In the genomic region with DNA sequence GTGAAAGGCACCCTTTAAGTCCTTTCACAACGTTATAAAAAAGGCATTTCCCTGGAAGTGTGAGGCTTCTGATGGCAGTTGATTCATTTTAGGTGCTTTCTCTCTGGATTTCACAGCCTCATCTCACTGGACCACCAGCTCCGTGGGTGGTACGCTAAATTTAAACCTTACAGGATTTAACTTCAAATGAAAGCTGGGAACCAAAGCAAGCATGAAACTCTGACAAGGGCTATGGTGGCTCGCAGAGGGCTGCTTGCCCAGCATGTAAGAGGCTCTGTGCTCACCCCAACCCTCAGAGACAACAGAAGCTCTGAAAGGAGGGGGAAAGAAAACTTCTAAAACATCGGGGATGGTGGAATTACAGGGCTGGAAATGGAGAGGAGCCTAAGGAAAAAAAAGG, we compare ENCODE assay signal across 26 mouse cellular contexts. TPM values are rescaled to one million over a fixed set of nuclear protein-coding genes. Genes with fewer than 3 reads are reported as not detected.
DNase-seq lines count a peak whose midpoint lies in the region; ATAC-seq lines count a peak whose summit lies in the region.
"Had no signal": no experiment of that assay in that cellular context is flagged by ENCODE, and none has a peak within 500 bp of the region (broad histone marks: within the 10 kb centered on the region; RNA-seq: fewer than 3 reads in every experiment).

No protein-coding gene starts in this region.

- 82% methylated on average over 5 of the region's 5 CpGs for WGBS in liver, embryonic 12.5 days (ENCODE audit: insufficient replicate concordance)
- 88% methylated on average over 5 of the region's 5 CpGs for WGBS in liver, embryonic 11.5 days
- WGBS in forebrain, embryonic 13.5 days, result 82% methylated on average over 5 of the region's 5 CpGs

- no peak overlapping the region for H3K4me3 ChIP-seq in liver, embryonic 12.5 days
- H3K4me3 ChIP-seq in liver, embryonic 11.5 days (ENCODE audit: low read depth, low read length), result no peak overlapping the region
- no peak overlapping the region for H3K4me3 ChIP-seq in forebrain, embryonic 13.5 days
- H3K4me3 ChIP-seq: embryonic facial prominence, embryonic 10.5 days; embryonic facial prominence, embryonic 13.5 days; erythroblast, embryonic 14.5 days; forebrain, embryonic 12.5 days; heart, adult 2 months; heart, embryonic 10.5 days; hindbrain, embryonic 13.5 days had no signal

- H3K36me3 ChIP-seq in liver, embryonic 12.5 days, result peaks cover 56% of the 10 kb centered on the region
- H3K36me3 ChIP-seq in liver, embryonic 11.5 days (ENCODE audit: control insufficient read depth, insufficient read depth, low read length), result peaks cover 10% of the 10 kb centered on the region
- H3K36me3 ChIP-seq in forebrain, embryonic 13.5 days (ENCODE audit: poor library complexity, severe bottlenecking), result peaks cover 56% of the 10 kb centered on the region

- H3K4me2 ChIP-seq in liver, embryonic 12.5 days, result no peak overlapping the region
- no peak overlapping the region for H3K4me2 ChIP-seq in liver, embryonic 11.5 days
- no peak overlapping the region for H3K4me2 ChIP-seq in forebrain, embryonic 13.5 days
- H3K4me2 ChIP-seq: embryonic facial prominence, embryonic 13.5 days; forebrain, embryonic 12.5 days; hindbrain, embryonic 13.5 days had no signal

- peaks cover 11% of the 10 kb centered on the region for H3K4me1 ChIP-seq in liver, embryonic 12.5 days
- no peaks in the 10 kb centered on the region; the same call in 1 of the 2 replicates for H3K4me1 ChIP-seq in liver, embryonic 11.5 days (replicated peaks; ENCODE audit: control insufficient read depth, insufficient read depth, low read length)
- H3K4me1 ChIP-seq in forebrain, embryonic 13.5 days, result no peaks in the 10 kb centered on the region
- H3K4me1 ChIP-seq: embryonic facial prominence, embryonic 10.5 days; embryonic facial prominence, embryonic 13.5 days; forebrain, embryonic 12.5 days; heart, embryonic 10.5 days; hindbrain, embryonic 13.5 days had no signal

- H3K27me3 ChIP-seq in liver, embryonic 12.5 days (replicated peaks), result no peaks in the 10 kb centered on the region
- H3K27me3 ChIP-seq in liver, embryonic 11.5 days (replicated peaks; ENCODE audit: control insufficient read depth, insufficient read depth, low read length), result no peaks in the 10 kb centered on the region
- H3K27me3 ChIP-seq in forebrain, embryonic 13.5 days, result no peaks in the 10 kb centered on the region
- H3K27me3 ChIP-seq: embryonic facial prominence, embryonic 13.5 days; forebrain, embryonic 12.5 days; hindbrain, embryonic 13.5 days had no signal

- intact Hi-C loops in left cerebral cortex, postnatal 14 days (cut with DNase I), result no loop called here

- no peaks in the 10 kb centered on the region for H3K9me3 ChIP-seq in liver, embryonic 12.5 days (replicated peaks)
- H3K9me3 ChIP-seq in liver, embryonic 11.5 days (ENCODE audit: control insufficient read depth, low read length), result no peaks in the 10 kb centered on the region
- H3K9me3 ChIP-seq in forebrain, embryonic 13.5 days (replicated peaks), result no peaks in the 10 kb centered on the region
- H3K9me3 ChIP-seq: embryonic facial prominence, embryonic 10.5 days; embryonic facial prominence, embryonic 13.5 days; forebrain, embryonic 12.5 days; heart, embryonic 10.5 days; hindbrain, embryonic 13.5 days had no signal

- H3K9ac ChIP-seq in liver, embryonic 12.5 days, result peak overlapping the region; percentile 35; the same call in 1 of the 2 replicates
- H3K9ac ChIP-seq in liver, embryonic 11.5 days (ENCODE audit: low read depth, low read length), result no peak overlapping the region
- no peak overlapping the region for H3K9ac ChIP-seq in forebrain, embryonic 13.5 days
- H3K9ac ChIP-seq: embryonic facial prominence, embryonic 13.5 days; forebrain, embryonic 12.5 days; hindbrain, embryonic 13.5 days had no signal

- no peak overlapping the region for H3K27ac ChIP-seq in liver, embryonic 12.5 days
- H3K27ac ChIP-seq in liver, embryonic 11.5 days (ENCODE audit: low read depth, low read length), result no peak overlapping the region
- no peak overlapping the region for H3K27ac ChIP-seq in forebrain, embryonic 13.5 days
- H3K27ac ChIP-seq: embryonic facial prominence, embryonic 10.5 days; embryonic facial prominence, embryonic 13.5 days; forebrain, embryonic 12.5 days; heart, adult 2 months; heart, embryonic 10.5 days; hindbrain, embryonic 13.5 days had no signal

- no peak for ATAC-seq in liver, embryonic 12.5 days
- ATAC-seq in liver, embryonic 11.5 days (replicated peaks; ENCODE audit: low FRiP score), result no peak
- ATAC-seq in forebrain, embryonic 13.5 days, result no peak
- ATAC-seq: CD4-positive, CD25-positive, alpha-beta regulatory T cell, adult 4 months; forebrain, embryonic 16.5 days; hindbrain, embryonic 16.5 days had no signal

- peak; percentile 36 to 37 for DNase-seq in left cerebral cortex, postnatal 14 days (ENCODE audit: low spot score in 2 of 2)
- DNase-seq in left cerebral cortex, adult 11 months (ENCODE audit: low spot score), result no peak
- DNase-seq in liver, embryonic 11.5 days (ENCODE audit: low spot score), result no peak
- peak; percentile 38 for DNase-seq in right cerebral cortex, adult 2 months (ENCODE audit: low spot score in 2 of 2)
- no peak for DNase-seq in right cerebral cortex, postnatal 4 days
- DNase-seq in telencephalon, adult 2 months (ENCODE audit: low read depth, low spot score), result peak; percentile 63
- DNase-seq: adrenal gland, adult 2 months; adrenal gland, postnatal 14 days; cerebellum, adult 11-12 months; cerebellum, adult 8-10 months; cerebellum, postnatal 10 days; cerebellum, postnatal 36 days; embryo, embryonic 11 days; gastrocnemius, postnatal 25 days; heart, adult 2 months had no signal

RNA-seq across cellular contexts. Expression of gene Atad1, which starts 51.9 kb away (rescaled TPM):
- total RNA-seq in left cerebral cortex, postnatal 14 days (2021), result 100 to 1,000 TPM; 121 to 122 TPM
- polyA plus RNA-seq in liver, embryonic 12.5 days (2016; fragmentation: Nextera tagmentation; extraction: Ambion mirVana), result 32.2 and 32.3 TPM in 2 replicates
- polyA plus RNA-seq in liver, embryonic 11.5 days (2014; fragmentation: Nextera tagmentation; extraction: Ambion mirVana), result 58.3 and 58.6 TPM in 2 replicates
- polyA plus RNA-seq in forebrain, embryonic 13.5 days (2015; fragmentation: Nextera tagmentation; extraction: Ambion mirVana), result 102 and 112 TPM in 2 replicates

Comparison
In these comparisons a context has a peak if more than half of its experiments do, and no peak if none do; other contexts are left out.
1. DNase-seq: peak in left cerebral cortex, postnatal 14 days (2 of 2), right cerebral cortex, adult 2 months (2 of 2) and telencephalon, adult 2 months (single experiment); none in left cerebral cortex, adult 11 months (single experiment), liver, embryonic 11.5 days (single experiment) and right cerebral cortex, postnatal 4 days (single experiment).